Mouse (Mus musculus) urinary bladder, postnatal 4 days (tissue): Measurements from ENCODE around the gene Tuba4a.
A peak's percentile ranks its signal among the peaks of the same experiment; 100 is the strongest.

Source experiments
- DNase-seq, 2 experiments: peaks; one replicate each; pipeline ENCODE4 v3.0.0; 2021 to 2022; ENCODE audit warnings: low spot score in 2 of 2

The Tuba4a gene

GRCm38 (mm10) chr1:75212542-75212941, 7.1 kb downstream of the Tuba4a start:
- no peak for DNase-seq

GRCm38 (mm10) chr1:75211141-75211708, 8.4 kb downstream of the Tuba4a start:
- DNase-seq: no peak

GRCm38 (mm10) chr1:75210136-75211087, 9.3 kb downstream of the Tuba4a start, which contains the start of the genes Glb1l and Stk16:
Gene Glb1l, minus strand, starts transcription at chr1:75210813.
Gene Stk16, plus strand, starts transcription at chr1:75210838.
- DNase-seq: peak; percentile 93 to 98

GRCm38 (mm10) chr1:75208967-75209678, 10.5 kb downstream of the Tuba4a start:
- DNase-seq: no peak

- DNase-seq: no peak
These were observed 18.4 kb downstream of the Tuba4a start for GRCm38 (mm10) chr1:75201236-75201635.

GRCm38 (mm10) chr1:75192452-75192851, 27.2 kb downstream of the Tuba4a start:
- peak in 1 of 2 experiments; percentile 34 for DNase-seq

GRCm38 (mm10) chr1:75191622-75192402, 27.9 kb downstream of the Tuba4a start, which contains the start of the genes Ankzf1 and Atg9a:
Gene Ankzf1, plus strand, starts transcription at chr1:75192151.
Gene Atg9a, minus strand, starts transcription at chr1:75192196.
- DNase-seq: peak; percentile 93 to 94

GRCm38 (mm10) chr1:75191258-75191621, 28.4 kb downstream of the Tuba4a start:
- no peak for DNase-seq

- DNase-seq: no peak
These were observed 29.1 kb downstream of the Tuba4a start for GRCm38 (mm10) chr1:75190577-75190976.

- DNase-seq: no peak
These were observed 31.7 kb downstream of the Tuba4a start for GRCm38 (mm10) chr1:75187914-75188483.

- no peak for DNase-seq
These were observed 32.5 kb downstream of the Tuba4a start for GRCm38 (mm10) chr1:75187126-75187525.

- no peak for DNase-seq
These were observed 34.2 kb downstream of the Tuba4a start for GRCm38 (mm10) chr1:75185495-75185894.

- DNase-seq: no peak
These were observed 37.5 kb downstream of the Tuba4a start for GRCm38 (mm10) chr1:75182160-75182559.

GRCm38 (mm10) chr1:75181377-75181870, 38.2 kb downstream of the Tuba4a start:
- no peak for DNase-seq

GRCm38 (mm10) chr1:75180741-75181140, 38.9 kb downstream of the Tuba4a start:
- no peak for DNase-seq

GRCm38 (mm10) chr1:75180105-75180590, 39.5 kb downstream of the Tuba4a start, which contains the start of gene Abcb6:
Gene Abcb6, minus strand, starts transcription at chr1:75180392.
- peak; percentile 81 to 88 for DNase-seq

GRCm38 (mm10) chr1:75179334-75180104, 40.1 kb downstream of the Tuba4a start:
- peak in 1 of 2 experiments; percentile 32 for DNase-seq

GRCm38 (mm10) chr1:75168472-75169464, 50.9 kb downstream of the Tuba4a start, which contains the start of gene Zfand2b:
Gene Zfand2b, plus strand, starts transcription at chr1:75168646.
- DNase-seq: peak; percentile 93 to 98
